Mouse (Mus musculus): ENCODE data around the gene Tepsin. TPM values are rescaled to one million over a fixed set of nuclear protein-coding genes. Genes with fewer than 3 reads are reported as not detected.

The Tepsin gene
- polyA plus RNA-seq, 1 experiment: 2.9 TPM

- H3K36me3 ChIP-seq (ENCODE audit: control insufficient read depth): no peaks in the 10 kb centered on the region
- TF ChIP-seq GATA1 (IDR thresholded peaks at IDR 0.05; ENCODE audit: low read length): no peak
- TF ChIP-seq TAL1 (IDR thresholded peaks at IDR 0.05; ENCODE audit: low read length): no peak
- H3K9me3 ChIP-seq (ENCODE audit: control insufficient read depth, low read length): no peaks in the 10 kb centered on the region
- no peaks in the 10 kb centered on the region for H3K27me3 ChIP-seq (ENCODE audit: control insufficient read depth)
- no peak overlapping the region for H3K4me3 ChIP-seq (replicated peaks)
- H3K4me1 ChIP-seq (ENCODE audit: control insufficient read depth): no peaks in the 10 kb centered on the region
Measured at GRCm38 (mm10) chr11:120055953-120056732, 42.4 kb downstream of the Tepsin start.

GRCm38 (mm10) chr11:120053846-120054245 is 44.7 kb downstream of the Tepsin start:
- H3K9me3 ChIP-seq (ENCODE audit: control insufficient read depth, low read length): no peaks in the 10 kb centered on the region
- TF ChIP-seq TAL1 (IDR thresholded peaks at IDR 0.05; ENCODE audit: low read length) (no peak), GATA1 (IDR thresholded peaks at IDR 0.05; ENCODE audit: low read length) (no peak)
- H3K27me3 ChIP-seq (ENCODE audit: control insufficient read depth): peaks cover 5% of the 10 kb centered on the region
- no peaks in the 10 kb centered on the region for H3K36me3 ChIP-seq (ENCODE audit: control insufficient read depth)
- H3K4me3 ChIP-seq (replicated peaks): no peak overlapping the region
- H3K4me1 ChIP-seq (ENCODE audit: control insufficient read depth): no peaks in the 10 kb centered on the region

- Histone ChIP-seq H3K27me3 (ENCODE audit: control insufficient read depth) (peaks cover 21% of the 10 kb centered on the region), H3K36me3 (ENCODE audit: control insufficient read depth) (no peaks in the 10 kb centered on the region), H3K9me3 (ENCODE audit: control insufficient read depth, low read length) (no peaks in the 10 kb centered on the region), H3K4me1 (ENCODE audit: control insufficient read depth) (no peaks in the 10 kb centered on the region), H3K4me3 (replicated peaks) (no peak overlapping the region)
- TF ChIP-seq TAL1 (IDR thresholded peaks at IDR 0.05; ENCODE audit: low read length): no peak
- no peak for TF ChIP-seq GATA1 (IDR thresholded peaks at IDR 0.05; ENCODE audit: low read length)
Measured at GRCm38 (mm10) chr11:120052274-120052673, 46.3 kb downstream of the Tepsin start.

GRCm38 (mm10) chr11:120051124-120051811 is 47.3 kb downstream of the Tepsin start:
- peaks cover 31% of the 10 kb centered on the region for H3K27me3 ChIP-seq (ENCODE audit: control insufficient read depth)
- H3K36me3 ChIP-seq (ENCODE audit: control insufficient read depth): no peaks in the 10 kb centered on the region
- no peaks in the 10 kb centered on the region for H3K4me1 ChIP-seq (ENCODE audit: control insufficient read depth)
- no peak for TF ChIP-seq TAL1 (IDR thresholded peaks at IDR 0.05; ENCODE audit: low read length)
- TF ChIP-seq GATA1 (IDR thresholded peaks at IDR 0.05; ENCODE audit: low read length): no peak
- H3K9me3 ChIP-seq (ENCODE audit: control insufficient read depth, low read length): no peaks in the 10 kb centered on the region
- no peak overlapping the region for H3K4me3 ChIP-seq (replicated peaks)

GRCm38 (mm10) chr11:120049067-120049466 is 49.5 kb downstream of the Tepsin start:
- no peaks in the 10 kb centered on the region for H3K9me3 ChIP-seq (ENCODE audit: control insufficient read depth, low read length)
- H3K27me3 ChIP-seq (ENCODE audit: control insufficient read depth): peaks cover 41% of the 10 kb centered on the region
- H3K4me3 ChIP-seq (replicated peaks): no peak overlapping the region
- H3K4me1 ChIP-seq (ENCODE audit: control insufficient read depth): no peaks in the 10 kb centered on the region
- no peaks in the 10 kb centered on the region for H3K36me3 ChIP-seq (ENCODE audit: control insufficient read depth)
- TF ChIP-seq TAL1 (IDR thresholded peaks at IDR 0.05; ENCODE audit: low read length): no peak
- TF ChIP-seq GATA1 (IDR thresholded peaks at IDR 0.05; ENCODE audit: low read length): no peak

- Histone ChIP-seq H3K4me1 (ENCODE audit: control insufficient read depth) (no peaks in the 10 kb centered on the region), H3K9me3 (ENCODE audit: control insufficient read depth, low read length) (no peaks in the 10 kb centered on the region), H3K4me3 (replicated peaks) (no peak overlapping the region), H3K27me3 (ENCODE audit: control insufficient read depth) (peaks cover 41% of the 10 kb centered on the region), H3K36me3 (ENCODE audit: control insufficient read depth) (no peaks in the 10 kb centered on the region)
- TF ChIP-seq TAL1 (IDR thresholded peaks at IDR 0.05; ENCODE audit: low read length) (no peak), GATA1 (IDR thresholded peaks at IDR 0.05; ENCODE audit: low read length) (no peak)
Measured at GRCm38 (mm10) chr11:120048252-120048556, 50.3 kb downstream of the Tepsin start.

- TF ChIP-seq GATA1 (IDR thresholded peaks at IDR 0.05; ENCODE audit: low read length) (no peak), TAL1 (IDR thresholded peaks at IDR 0.05; ENCODE audit: low read length) (no peak)
- Histone ChIP-seq H3K27me3 (ENCODE audit: control insufficient read depth) (peaks cover 41% of the 10 kb centered on the region), H3K4me1 (ENCODE audit: control insufficient read depth) (no peaks in the 10 kb centered on the region)
Measured at GRCm38 (mm10) chr11:120047531-120048251, 50.8 kb downstream of the Tepsin start.

GRCm38 (mm10) chr11:120046553-120047191 is 51.9 kb downstream of the Tepsin start, which contains the start of gene Aatk:
Aatk (minus strand) TSS chr11:120047167.
- TF ChIP-seq TAL1 (IDR thresholded peaks at IDR 0.05; ENCODE audit: low read length) (no peak), GATA1 (IDR thresholded peaks at IDR 0.05; ENCODE audit: low read length) (no peak)
- Histone ChIP-seq H3K27me3 (ENCODE audit: control insufficient read depth) (peaks cover 41% of the 10 kb centered on the region), H3K4me1 (ENCODE audit: control insufficient read depth) (no peaks in the 10 kb centered on the region), H3K9me3 (ENCODE audit: control insufficient read depth, low read length) (no peaks in the 10 kb centered on the region), H3K4me3 (replicated peaks) (no peak within 1 kb of the TSS), H3K36me3 (ENCODE audit: control insufficient read depth) (no peaks in the 10 kb centered on the region)

More at GRCm38 (mm10) chr11:120047531-120048251, 50.8 kb downstream of the Tepsin start:
- Histone ChIP-seq H3K36me3 (ENCODE audit: control insufficient read depth) (no peaks in the 10 kb centered on the region), H3K9me3 (ENCODE audit: control insufficient read depth, low read length) (no peaks in the 10 kb centered on the region), H3K4me3 (replicated peaks) (no peak overlapping the region)

All from erythroblast, embryonic 14.5 days (primary cell).